Mouse (Mus musculus) gastrocnemius, postnatal 36 days (tissue): Measurements from ENCODE around the gene Rgs7bp. TPM values are rescaled to one million over a fixed set of nuclear protein-coding genes. Genes with fewer than 3 reads are reported as not detected.
A peak's percentile ranks its signal among the peaks of the same experiment; 100 is the strongest.
"Not testable (repeated sequence)": the region's sequence is repeated elsewhere in the genome, so short reads cannot be mapped to it uniquely, and the experiment has no call there.

Experiments used
- DNase-seq, 2 experiments: peaks; one replicate each; pipeline ENCODE4 v3.0.0; 2022
- intact Hi-C: fragments of 180-260 bp; cut with DNase I; formaldehyde crosslinking; loops from one replicate; pipeline ENCODE4 v1.15.1; 2025
- total RNA-seq, 2 experiments: library from RNA; stranded (reverse); gene quantifications; 2 replicates each; pipeline ENCODE4 v1.2.3; 2021

Rgs7bp gene
- total RNA-seq, 2 experiments from 2014 or later = 0.51 to 0.54 TPM

- DNase-seq = peak; percentile 29 to 36
- intact Hi-C loops = loop anchor here (2.0 to 5.0 kb wide), 2 partner anchors 135 to 653 kb away; partner anchors contain the start of gene Adamts6
Observed at GRCm38 (mm10) chr13:104939856-104940255, 114.9 kb downstream of the Rgs7bp start.

DNA sequence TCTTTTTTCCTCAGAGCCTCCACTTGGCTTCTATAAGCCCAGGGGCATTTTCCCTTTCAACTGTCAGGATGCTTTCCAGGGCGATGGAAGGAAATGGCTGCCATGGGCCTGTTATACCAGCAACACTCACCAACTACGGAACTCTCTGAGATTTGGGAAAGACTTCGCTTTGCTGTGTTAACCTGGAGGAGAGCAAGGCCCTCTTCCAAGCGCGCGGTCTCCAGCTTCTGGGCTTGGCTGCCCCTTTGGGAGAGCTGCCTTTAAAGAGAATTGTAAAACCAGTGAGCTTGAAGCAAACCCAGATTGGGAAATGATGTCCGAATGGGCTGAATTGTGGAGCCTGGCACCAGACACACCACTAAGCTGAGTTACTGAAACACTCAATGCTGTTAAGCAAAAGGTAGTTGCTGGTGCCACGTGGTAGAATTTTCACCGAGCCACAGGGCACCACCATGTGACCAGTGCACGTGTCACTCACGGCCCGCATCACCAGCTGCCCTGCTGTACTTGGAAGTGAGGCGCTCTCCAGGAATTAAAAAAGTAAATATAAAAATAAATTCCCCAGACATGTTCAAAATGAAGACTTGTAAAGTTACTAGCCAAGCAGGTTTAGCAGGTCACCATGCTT lies 115.7 kb downstream of the Rgs7bp start:
- intact Hi-C loops = no loop called here
- DNase-seq = no peak

GRCm38 (mm10) chr13:104937759-104938158 lies 117.0 kb downstream of the Rgs7bp start:
- intact Hi-C loops = no loop called here
- no peak for DNase-seq

GRCm38 (mm10) chr13:104936586-104936985 lies 118.1 kb downstream of the Rgs7bp start:
- no peak for DNase-seq
- intact Hi-C loops = no loop called here

DNA sequence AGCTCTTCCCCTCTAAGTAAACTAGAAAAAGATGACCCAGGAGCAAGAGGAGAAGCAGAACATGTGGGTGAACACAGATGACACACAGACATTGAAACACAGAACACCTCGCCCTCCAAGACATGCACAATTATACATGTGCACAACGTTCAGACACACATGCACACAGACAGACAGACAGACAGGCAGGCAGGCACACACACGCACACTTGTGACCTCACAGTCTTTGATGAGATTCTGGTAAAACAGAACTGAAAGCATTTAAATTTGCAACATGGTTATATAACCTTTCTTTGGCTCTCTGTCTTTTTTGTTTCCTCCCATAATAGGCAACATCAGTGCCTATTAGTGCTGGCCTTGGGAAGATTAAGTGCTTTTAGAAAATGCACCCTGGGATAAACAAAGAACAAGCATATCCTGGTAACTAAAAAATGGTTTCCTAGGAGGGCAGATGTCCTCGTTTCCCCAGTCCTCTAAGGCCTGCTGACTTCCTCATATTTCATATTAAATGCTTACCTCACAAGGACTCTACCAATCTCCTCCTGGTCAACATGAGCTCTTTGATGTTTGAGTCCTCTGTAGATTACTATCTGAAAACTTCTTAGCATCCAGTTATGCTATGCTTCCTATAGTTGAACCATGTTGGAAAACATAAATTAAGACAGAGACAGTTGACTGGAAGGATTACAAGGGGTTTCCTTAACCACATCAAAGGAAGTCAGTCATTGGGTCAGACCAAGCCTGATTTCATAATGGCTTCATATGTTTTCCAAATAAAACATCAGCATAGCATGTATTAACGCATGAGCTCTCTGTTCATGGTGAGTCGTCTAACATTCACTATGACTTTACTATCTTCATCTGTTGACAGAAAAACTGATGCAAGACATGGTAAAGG lies 122.8 kb downstream of the Rgs7bp start:
- intact Hi-C loops = no loop called here

GRCm38 (mm10) chr13:104930814-104931213 lies 123.9 kb downstream of the Rgs7bp start:
- intact Hi-C loops = no loop called here
- no peak for DNase-seq

More for the DNA sequence above, 122.8 kb downstream of the Rgs7bp start:
- DNase-seq = no peak

GRCm38 (mm10) chr13:104918663-104919062 lies 136.1 kb downstream of the Rgs7bp start:
- DNase-seq = no peak
- intact Hi-C loops = no loop called here

- intact Hi-C loops = not testable (repeated sequence)
Observed at GRCm38 (mm10) chr13:104916771-104917170, 138.0 kb downstream of the Rgs7bp start.

GRCm38 (mm10) chr13:104916106-104916505 lies 138.6 kb downstream of the Rgs7bp start:
- DNase-seq = no peak
- intact Hi-C loops = no loop called here

More at GRCm38 (mm10) chr13:104916771-104917170, 138.0 kb downstream of the Rgs7bp start:
- not testable (repeated sequence) for DNase-seq

DNA sequence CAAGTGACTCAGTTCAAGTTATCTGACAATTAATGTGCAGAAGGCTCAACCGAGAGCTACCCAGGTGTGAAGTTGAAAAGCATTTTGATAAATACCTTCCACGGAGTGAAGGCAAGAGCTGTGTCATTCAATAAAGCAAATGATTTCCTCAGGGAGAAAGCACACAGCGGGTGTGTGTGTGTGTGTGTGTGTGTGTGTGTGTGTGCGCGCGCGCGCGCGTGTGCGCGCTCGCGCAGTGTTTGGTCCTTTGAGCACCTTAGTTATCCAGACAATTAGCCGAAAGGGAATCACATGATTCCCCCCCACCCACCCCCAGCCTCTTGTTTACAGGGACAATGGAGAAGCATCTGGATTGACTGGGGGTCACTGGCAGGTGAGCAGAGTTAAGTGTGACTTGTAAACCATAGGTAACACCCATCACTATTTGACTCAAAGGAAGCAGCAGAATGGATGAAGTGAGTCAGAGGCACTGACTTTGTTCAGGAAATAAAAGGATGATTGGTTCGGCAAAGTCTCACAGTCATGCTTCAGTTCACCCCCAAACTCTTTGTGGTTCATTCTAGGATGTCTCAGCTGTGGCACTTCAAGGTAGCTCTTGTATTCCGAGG lies 140.3 kb downstream of the Rgs7bp start:
- intact Hi-C loops = no loop called here
- DNase-seq = no peak

GRCm38 (mm10) chr13:104911626-104912025 lies 143.1 kb downstream of the Rgs7bp start:
- DNase-seq, intact Hi-C loops: not testable (repeated sequence)

- DNase-seq, intact Hi-C loops: not testable (repeated sequence)
Observed at GRCm38 (mm10) chr13:104911006-104911405, 143.7 kb downstream of the Rgs7bp start.

GRCm38 (mm10) chr13:104908691-104909090 lies 146.0 kb downstream of the Rgs7bp start:
- intact Hi-C loops = no loop called here
- no peak for DNase-seq

Other genes with a start within 250 kb of the Rgs7bp start
- gene Cwc27, start 237.8 kb downstream of the Rgs7bp start, total RNA-seq = 10 to 100 TPM; 10.4 to 11.6 TPM
- not detected for gene Shisal2b, start 191.0 kb downstream of the Rgs7bp start, total RNA-seq
- gene 4933425L06Rik, start 27.2 kb upstream of the Rgs7bp start, total RNA-seq = not detected
- gene Rnf180, start 239.9 kb upstream of the Rgs7bp start, total RNA-seq = under 1 TPM; 0.18 to 0.39 TPM